Mouse (Mus musculus) CH12.LX (cell line): ENCODE measurements at regions not wholly inside any gene's neighbourhood (a gene's known extent, or its start where the extent isn't known, plus 50 kb on each side); places are given as distances from the start of the nearest gene placed in this dataset.

Experiments
- DNase-seq: peaks from one replicate; pipeline ENCODE4 v3.0.0-alpha.2; 2013; ENCODE audit errors: extremely low read depth
- H3K27ac ChIP-seq: 2 replicates; pipeline ENCODE4 v1.5.1; 2012; ENCODE audit warnings: low read depth, mild to moderate bottlenecking, control low read depth, moderate library complexity; ENCODE audit not compliant: insufficient read depth
- H3K27me3 ChIP-seq: replicated peaks from 2 replicates; pipeline ENCODE3; 2012; ENCODE audit warnings: inconsistent platforms
- H3K36me3 ChIP-seq, 2 experiments: replicated peaks in 1 of 2; 2 replicates each; pipeline versions ENCODE3 to v1.6.1; 2012; ENCODE audit warnings: inconsistent platforms in 1 of 2, low read length in 1 of 2, mild to moderate bottlenecking in 1 of 2, mixed read lengths in 1 of 2, moderate library complexity in 1 of 2; ENCODE audit not compliant: control insufficient read depth in 1 of 2, insufficient read depth in 1 of 2
- H3K4me1 ChIP-seq, 2 experiments: 2 replicates each; pipeline ENCODE4 v1.6.1; 2012; ENCODE audit warnings: inconsistent platforms in 1 of 2, moderate library complexity in 1 of 2; ENCODE audit not compliant: insufficient read depth in 2 of 2, control insufficient read depth in 1 of 2
- H3K4me2 ChIP-seq: 2 replicates; pipeline ENCODE4 v1.6.1; 2012; ENCODE audit warnings: low read depth, mild to moderate bottlenecking, control low read depth; ENCODE audit not compliant: poor library complexity, insufficient read depth, severe bottlenecking
- H3K4me3 ChIP-seq, 3 experiments: fragments of 150-350 bp in 1 of 3; sonication (generic) in 1 of 3; replicated peaks in 1 of 3; 2 replicates each; pipeline versions ENCODE3 to v1.5.1; 2011 to 2012; ENCODE audit warnings: low read depth in 2 of 3, low read length in 2 of 3, mild to moderate bottlenecking in 2 of 3, moderate library complexity in 2 of 3, control low read depth in 1 of 3, improper control_type of control experiment in 1 of 3, inconsistent platforms in 1 of 3, mixed read lengths in 1 of 3; ENCODE audit not compliant: poor library complexity in 1 of 3
- H3K79me2 ChIP-seq: replicated peaks from 2 replicates; pipeline ENCODE4 v1.6.1; 2012; ENCODE audit warnings: mild to moderate bottlenecking, moderate library complexity; ENCODE audit not compliant: control insufficient read depth, poor library complexity, insufficient read depth, severe bottlenecking; ENCODE audit errors: extremely low read depth
- H3K9ac ChIP-seq: 2 replicates; pipeline ENCODE4 v1.6.1; 2012; ENCODE audit warnings: low read depth, mild to moderate bottlenecking, control low read depth, moderate library complexity; ENCODE audit not compliant: insufficient read depth
- H3K9me3 ChIP-seq: replicated peaks from 2 replicates; pipeline ENCODE3; 2012; ENCODE audit warnings: low read length, inconsistent platforms, mixed read lengths
- CHD1 ChIP-seq: IDR thresholded peaks from 2 replicates; pipeline ENCODE4 v1.6.1; 2012; ENCODE audit warnings: low read depth, low read length, improper control_type of control experiment, inconsistent platforms
- CHD2 ChIP-seq: IDR thresholded peaks from 2 replicates; pipeline ENCODE4 v1.6.1; 2011; ENCODE audit warnings: low read length, improper control_type of control experiment
- CTCF ChIP-seq, 2 experiments: IDR thresholded peaks in 1 of 2; conservative IDR thresholded peaks in 1 of 2; 2 replicates each; pipeline ENCODE4 v1.5.1; 2011 to 2012; ENCODE audit warnings: low read depth in 2 of 2, low read length in 2 of 2, improper control_type of control experiment in 1 of 2, inconsistent platforms in 1 of 2, mild to moderate bottlenecking in 1 of 2, moderate library complexity in 1 of 2
- EP300 ChIP-seq: IDR thresholded peaks from 2 replicates; pipeline ENCODE4 v1.6.1; 2011; ENCODE audit warnings: low read length, improper control_type of control experiment
- ETS1 ChIP-seq: conservative IDR thresholded peaks from 2 replicates; pipeline ENCODE4 v1.6.1; 2012; ENCODE audit warnings: low read depth, mild to moderate bottlenecking, inconsistent platforms, low read length, improper control_type of control experiment, moderate library complexity
- HCFC1 ChIP-seq: IDR thresholded peaks from 2 replicates; pipeline ENCODE4 v1.6.1; 2012; ENCODE audit warnings: low read depth, mild to moderate bottlenecking, inconsistent platforms, low read length, improper control_type of control experiment
- IRF4 ChIP-seq: IDR thresholded peaks from 2 replicates; pipeline ENCODE4 v1.6.1; 2014; ENCODE audit warnings: low read depth, mild to moderate bottlenecking, inconsistent platforms, low read length, improper control_type of control experiment
- JUN ChIP-seq: IDR thresholded peaks from 2 replicates; pipeline ENCODE4 v1.6.1; 2011; ENCODE audit warnings: low read depth, mild to moderate bottlenecking, low read length, improper control_type of control experiment, moderate library complexity; ENCODE audit not compliant: insufficient read depth
- JUND ChIP-seq: conservative IDR thresholded peaks from 2 replicates; pipeline ENCODE4 v1.6.1; 2011; ENCODE audit warnings: low read depth, low read length, improper control_type of control experiment
- KAT2A ChIP-seq: IDR thresholded peaks from 2 replicates; pipeline ENCODE4 v1.6.1; 2012; ENCODE audit warnings: low read length, improper control_type of control experiment, inconsistent platforms; ENCODE audit not compliant: insufficient replicate concordance
- MAFK ChIP-seq: IDR thresholded peaks from 2 replicates; pipeline ENCODE4 v1.6.1; 2011; ENCODE audit warnings: low read length, improper control_type of control experiment; ENCODE audit not compliant: insufficient replicate concordance
- MAX ChIP-seq: IDR thresholded peaks from 2 replicates; pipeline ENCODE4 v1.6.1; 2011; ENCODE audit warnings: low read length, improper control_type of control experiment
- MXI1 ChIP-seq: IDR thresholded peaks from 2 replicates; pipeline ENCODE4 v1.6.1; 2011; ENCODE audit warnings: mild to moderate bottlenecking, low read depth, low read length, improper control_type of control experiment
- MYC ChIP-seq: IDR thresholded peaks from 2 replicates; pipeline ENCODE4 v1.6.1; 2011; ENCODE audit warnings: low read depth, mild to moderate bottlenecking, improper control_type of control experiment, low read length
- PAX5 ChIP-seq: IDR thresholded peaks from 2 replicates; pipeline ENCODE4 v1.6.1; 2012; ENCODE audit warnings: low read length, inconsistent platforms, mixed read lengths
- POLR2A ChIP-seq: IDR thresholded peaks from 2 replicates; pipeline ENCODE4 v1.6.1; 2011; ENCODE audit warnings: low read depth, mild to moderate bottlenecking, improper control_type of control experiment, low read length
- RAD21 ChIP-seq: IDR thresholded peaks from 2 replicates; pipeline ENCODE4 v1.6.1; 2011; ENCODE audit warnings: low read depth, mild to moderate bottlenecking, low read length, improper control_type of control experiment, moderate library complexity
- RCOR1 ChIP-seq: conservative IDR thresholded peaks from 2 replicates; pipeline ENCODE4 v1.6.1; 2012; ENCODE audit warnings: low read depth, mild to moderate bottlenecking, inconsistent platforms, low read length, improper control_type of control experiment
- SIN3A ChIP-seq: IDR thresholded peaks from 2 replicates; pipeline ENCODE4 v1.6.1; 2012; ENCODE audit warnings: low read length, improper control_type of control experiment, inconsistent platforms
- SMC3 ChIP-seq: IDR thresholded peaks from 2 replicates; pipeline ENCODE4 v1.6.1; 2011; ENCODE audit warnings: low read depth, low read length, improper control_type of control experiment
- TCF12 ChIP-seq: IDR thresholded peaks from 2 replicates; pipeline ENCODE4 v1.6.1; 2014; ENCODE audit warnings: low read depth, mild to moderate bottlenecking, inconsistent platforms, low read length, improper control_type of control experiment
- UBTF ChIP-seq: IDR thresholded peaks from 2 replicates; pipeline ENCODE4 v1.6.1; 2012; ENCODE audit warnings: low read depth, mild to moderate bottlenecking, inconsistent platforms, low read length, improper control_type of control experiment, moderate library complexity
- USF1 ChIP-seq: IDR thresholded peaks from 2 replicates; pipeline ENCODE4 v1.6.1; 2014; ENCODE audit warnings: low read depth, mild to moderate bottlenecking, inconsistent platforms, low read length, improper control_type of control experiment
- ZC3H11A ChIP-seq: IDR thresholded peaks from 2 replicates; pipeline ENCODE4 v1.6.1; 2012; ENCODE audit warnings: low read depth, mild to moderate bottlenecking, inconsistent platforms, low read length, improper control_type of control experiment
- ZKSCAN1 ChIP-seq: IDR thresholded peaks from 2 replicates; pipeline ENCODE4 v1.6.1; 2012; ENCODE audit warnings: low read depth, inconsistent platforms, low read length, improper control_type of control experiment, borderline replicate concordance
- ZNF384 ChIP-seq: IDR thresholded peaks from 2 replicates; pipeline ENCODE4 v1.6.1; 2012; ENCODE audit warnings: low read depth, low read length, improper control_type of control experiment, inconsistent platforms
- dilution Hi-C: fragments of 300-500 bp; cut with MboI; formaldehyde crosslinking; loops from 2 replicates; pipeline ENCODE4 v1.14.3; 2020; ENCODE audit warnings: low sequenced_read_pairs; ENCODE audit not compliant: extremely low pct_unique_long_range_greater_than_20kb, extremely low pct_ligation_motif_present
- in situ Hi-C: fragments of 300-500 bp; cut with MboI; formaldehyde crosslinking; loops from 3 replicates; pipeline ENCODE4 v1.14.3; 2019; ENCODE audit warnings: low sequenced_read_pairs, low pct_ligation_motif_present, low pct_unique_long_range_greater_than_20kb, mixed read lengths

GRCm38 (mm10) chr3:16330750-16331149 lies 324.5 kb upstream of the Gm5150 start:
- dilution Hi-C loops (no loop called here), in situ Hi-C loops (no loop called here)
- H3K36me3 ChIP-seq: no peaks in the 10 kb centered on the region
- no peak overlapping the region for H3K27ac ChIP-seq
- TF ChIP-seq ZNF384: no peak
- TF ChIP-seq ZKSCAN1: no peak
- no peak for TF ChIP-seq CTCF (conservative IDR thresholded peaks at IDR 0.05 in 1 of 2, IDR thresholded peaks at IDR 0.05 in 1 of 2; ENCODE audit: low read depth in 2 of 2, low read length in 2 of 2)
- TF ChIP-seq RCOR1: no peak
- TF ChIP-seq TCF12: no peak
- no peak for TF ChIP-seq USF1
- no peak for TF ChIP-seq HCFC1
- TF ChIP-seq PAX5: no peak
- TF ChIP-seq MYC: no peak
- no peak for TF ChIP-seq CHD2
- no peak for TF ChIP-seq ZC3H11A
- H3K79me2 ChIP-seq: no peaks in the 10 kb centered on the region
- H3K9me3 ChIP-seq: no peaks in the 10 kb centered on the region
- H3K4me2 ChIP-seq: no peak overlapping the region
- no peak for DNase-seq
- H3K4me3 ChIP-seq: no peak overlapping the region
- no peaks in the 10 kb centered on the region for H3K27me3 ChIP-seq
- peaks cover 0 to 4% of the 10 kb centered on the region in 2 experiments; a peak in 1 of 4 replicates for H3K4me1 ChIP-seq
- H3K9ac ChIP-seq: no peak overlapping the region

GRCm38 (mm10) chr3:16310834-16311233 lies 304.6 kb upstream of the Gm5150 start:
- H3K9me3 ChIP-seq: no peaks in the 10 kb centered on the region
- no peaks in the 10 kb centered on the region for H3K4me1 ChIP-seq
- no peak overlapping the region for H3K4me2 ChIP-seq
- no peaks in the 10 kb centered on the region for H3K36me3 ChIP-seq
- H3K9ac ChIP-seq: no peak overlapping the region
- no peak overlapping the region for H3K4me3 ChIP-seq
- no peak overlapping the region for H3K27ac ChIP-seq
- DNase-seq: peak; percentile 42
- H3K79me2 ChIP-seq: no peaks in the 10 kb centered on the region
- H3K27me3 ChIP-seq: no peaks in the 10 kb centered on the region
- dilution Hi-C loops (no loop called here), in situ Hi-C loops (no loop called here)
- TF ChIP-seq EP300 (no peak), ZKSCAN1 (no peak), CTCF (conservative IDR thresholded peaks at IDR 0.05 in 1 of 2, IDR thresholded peaks at IDR 0.05 in 1 of 2; ENCODE audit: low read depth in 2 of 2, low read length in 2 of 2) (peak in 1 of 2 experiments; percentile 59; a peak in 2 of 4 replicates), MXI1 (no peak), SMC3 (peak; percentile 54), JUND (no peak), MAFK (no peak), RAD21 (peak; percentile 74), KAT2A (no peak), ETS1 (no peak), RCOR1 (no peak), ZC3H11A (no peak), ZNF384 (no peak), PAX5 (no peak), MYC (no peak), SIN3A (no peak), MAX (no peak), IRF4 (no peak), UBTF (no peak), HCFC1 (no peak), JUN (no peak), POLR2A (no peak), CHD1 (no peak), USF1 (no peak)
